Mouse (Mus musculus): Measurements from ENCODE around the gene Tmem160. TPM values are rescaled to one million over a fixed set of nuclear protein-coding genes. Genes with fewer than 3 reads are reported as not detected.
A peak's percentile ranks its signal among the peaks of the same experiment; 100 is the strongest.

Tmem160 gene
- polyA plus RNA-seq, 1 experiment, result 131 TPM

- Histone ChIP-seq H3K79me2 (ENCODE audit: control insufficient read depth, insufficient read depth) (no peaks in the 10 kb centered on the region), H3K27me3 (ENCODE audit: control insufficient read depth, insufficient read depth, insufficient read length) (no peaks in the 10 kb centered on the region), H3K36me3 (ENCODE audit: control insufficient read depth, insufficient read depth) (no peaks in the 10 kb centered on the region), H3ac (ENCODE audit: control insufficient read depth, insufficient read length) (peak overlapping the region; percentile 22), H3K4me2 (ENCODE audit: low read depth) (peak overlapping the region; percentile 67), H3K4me3 (peak overlapping the region; percentile 43)
- TF ChIP-seq MYOG (IDR thresholded peaks at IDR 0.05; ENCODE audit: control insufficient read depth in 1 of 3, insufficient read depth in 1 of 3, insufficient read length in 2 of 3, low read depth in 2 of 3) (no peak), POLR2A (IDR thresholded peaks at IDR 0.05; ENCODE audit: insufficient read length, low read depth) (peak; percentile 7)
Observed at GRCm38 (mm10) chr7:16453118-16453711, 636 bp downstream of the Tmem160 start.

GRCm38 (mm10) chr7:16455016-16455415 lies 2.4 kb downstream of the Tmem160 start:
- TF ChIP-seq POLR2AphosphoS2 (IDR thresholded peaks at IDR 0.05; ENCODE audit: insufficient read length, low read depth) (no peak), CEBPB (IDR thresholded peaks at IDR 0.05; ENCODE audit: insufficient read depth, poor library complexity, severe bottlenecking) (no peak), SRF (IDR thresholded peaks at IDR 0.05; ENCODE audit: control insufficient read depth, insufficient read length, low read depth) (no peak)
- Histone ChIP-seq H3ac (ENCODE audit: control insufficient read depth, insufficient read length) (no peak overlapping the region), H3K79me2 (ENCODE audit: control insufficient read depth, insufficient read depth) (no peaks in the 10 kb centered on the region), H3K4me2 (ENCODE audit: low read depth) (no peak overlapping the region), H3K4me3 (no peak overlapping the region), H3K36me3 (ENCODE audit: control insufficient read depth, insufficient read depth) (no peaks in the 10 kb centered on the region), H3K27me3 (ENCODE audit: control insufficient read depth, insufficient read depth, insufficient read length) (no peaks in the 10 kb centered on the region)

GRCm38 (mm10) chr7:16456289-16456688 lies 3.7 kb downstream of the Tmem160 start:
- H3K4me2 ChIP-seq (ENCODE audit: low read depth), result no peak overlapping the region
- H3ac ChIP-seq (ENCODE audit: control insufficient read depth, insufficient read length), result no peak overlapping the region
- no peak for TF ChIP-seq MYOG (IDR thresholded peaks at IDR 0.05; ENCODE audit: control insufficient read depth in 1 of 3, insufficient read depth in 1 of 3, insufficient read length in 2 of 3, low read depth in 2 of 3)
- no peak overlapping the region for H3K4me3 ChIP-seq
- peaks cover 7% of the 10 kb centered on the region for H3K27me3 ChIP-seq (ENCODE audit: control insufficient read depth, insufficient read depth, insufficient read length)
- no peaks in the 10 kb centered on the region for H3K36me3 ChIP-seq (ENCODE audit: control insufficient read depth, insufficient read depth)
- no peaks in the 10 kb centered on the region for H3K79me2 ChIP-seq (ENCODE audit: control insufficient read depth, insufficient read depth)

- Histone ChIP-seq H3K79me2 (ENCODE audit: control insufficient read depth, insufficient read depth) (no peaks in the 10 kb centered on the region), H3ac (ENCODE audit: control insufficient read depth, insufficient read length) (no peak overlapping the region), H3K4me2 (ENCODE audit: low read depth) (no peak overlapping the region), H3K4me3 (no peak overlapping the region), H3K36me3 (ENCODE audit: control insufficient read depth, insufficient read depth) (no peaks in the 10 kb centered on the region), H3K27me3 (ENCODE audit: control insufficient read depth, insufficient read depth, insufficient read length) (peaks cover 7% of the 10 kb centered on the region)
- TF ChIP-seq SRF (IDR thresholded peaks at IDR 0.05; ENCODE audit: control insufficient read depth, insufficient read length, low read depth), result no peak
- TF ChIP-seq MAX (IDR thresholded peaks at IDR 0.05; ENCODE audit: low read depth), result no peak
- no peak for TF ChIP-seq MYOG (IDR thresholded peaks at IDR 0.05; ENCODE audit: control insufficient read depth in 1 of 3, insufficient read depth in 1 of 3, insufficient read length in 2 of 3, low read depth in 2 of 3)
- no peak for TF ChIP-seq REST (IDR thresholded peaks at IDR 0.05; ENCODE audit: insufficient read depth, insufficient read length)
- TF ChIP-seq USF1 (IDR thresholded peaks at IDR 0.05; ENCODE audit: low read depth), result no peak
- TF ChIP-seq TCF3 (IDR thresholded peaks at IDR 0.05; ENCODE audit: insufficient read length, low read depth), result no peak
- no peak for TF ChIP-seq CEBPB (IDR thresholded peaks at IDR 0.05; ENCODE audit: insufficient read depth, poor library complexity, severe bottlenecking)
- no peak for TF ChIP-seq TCF12 (IDR thresholded peaks at IDR 0.05; ENCODE audit: insufficient read depth, poor library complexity, severe bottlenecking)
- TF ChIP-seq POLR2AphosphoS2 (IDR thresholded peaks at IDR 0.05; ENCODE audit: insufficient read length, low read depth), result no peak
- TF ChIP-seq MYOD1 (IDR thresholded peaks at IDR 0.05; ENCODE audit: control insufficient read depth in 1 of 3, insufficient read length in 2 of 3, low read depth in 2 of 3), result no peak
- no peak for TF ChIP-seq POLR2A (IDR thresholded peaks at IDR 0.05; ENCODE audit: insufficient read length, low read depth)
- no peak for TF ChIP-seq E2F4 (IDR thresholded peaks at IDR 0.05; ENCODE audit: insufficient read depth)
Observed at GRCm38 (mm10) chr7:16460566-16460965, 8.0 kb downstream of the Tmem160 start.

GRCm38 (mm10) chr7:16461151-16461550 lies 8.6 kb downstream of the Tmem160 start:
- no peak overlapping the region for H3ac ChIP-seq (ENCODE audit: control insufficient read depth, insufficient read length)
- no peak for TF ChIP-seq MAX (IDR thresholded peaks at IDR 0.05; ENCODE audit: low read depth)
- TF ChIP-seq TCF3 (IDR thresholded peaks at IDR 0.05; ENCODE audit: insufficient read length, low read depth), result no peak
- TF ChIP-seq MYOG (IDR thresholded peaks at IDR 0.05; ENCODE audit: control insufficient read depth in 1 of 3, insufficient read depth in 1 of 3, insufficient read length in 2 of 3, low read depth in 2 of 3), result no peak
- no peak for TF ChIP-seq CEBPB (IDR thresholded peaks at IDR 0.05; ENCODE audit: insufficient read depth, poor library complexity, severe bottlenecking)
- TF ChIP-seq TCF12 (IDR thresholded peaks at IDR 0.05; ENCODE audit: insufficient read depth, poor library complexity, severe bottlenecking), result no peak
- no peak for TF ChIP-seq E2F4 (IDR thresholded peaks at IDR 0.05; ENCODE audit: insufficient read depth)
- no peak for TF ChIP-seq USF1 (IDR thresholded peaks at IDR 0.05; ENCODE audit: low read depth)
- TF ChIP-seq MYOD1 (IDR thresholded peaks at IDR 0.05; ENCODE audit: control insufficient read depth in 1 of 3, insufficient read length in 2 of 3, low read depth in 2 of 3), result no peak
- no peak for TF ChIP-seq REST (IDR thresholded peaks at IDR 0.05; ENCODE audit: insufficient read depth, insufficient read length)
- no peak for TF ChIP-seq POLR2AphosphoS2 (IDR thresholded peaks at IDR 0.05; ENCODE audit: insufficient read length, low read depth)

More at GRCm38 (mm10) chr7:16461151-16461550, 8.6 kb downstream of the Tmem160 start:
- no peak overlapping the region for H3K4me2 ChIP-seq (ENCODE audit: low read depth)
- H3K27me3 ChIP-seq (ENCODE audit: control insufficient read depth, insufficient read depth, insufficient read length), result peaks cover 7% of the 10 kb centered on the region
- no peak overlapping the region for H3K4me3 ChIP-seq
- no peaks in the 10 kb centered on the region for H3K36me3 ChIP-seq (ENCODE audit: control insufficient read depth, insufficient read depth)
- H3K79me2 ChIP-seq (ENCODE audit: control insufficient read depth, insufficient read depth), result no peaks in the 10 kb centered on the region
